Mouse (Mus musculus): ENCODE data around the gene Ptx3. TPM values are rescaled to one million over a fixed set of nuclear protein-coding genes. Genes with fewer than 3 reads are reported as not detected.

Gene Ptx3
- total RNA-seq, 2 experiments from 2014 or later, result 3.2 to 3.6 TPM

Other genes with a start within 250 kb of the Ptx3 start
- gene Veph1, start 76.9 kb downstream of the Ptx3 start, total RNA-seq (2021), result under 1 TPM in 1 of 2 experiments, not detected in 1; 0.05 TPM